Mouse (Mus musculus) embryonic facial prominence, embryonic 15.5 days (tissue): ENCODE measurements around the gene Slco1a4. TPM values are rescaled to one million over a fixed set of nuclear protein-coding genes. Genes with fewer than 3 reads are reported as not detected.

Experiments
- ATAC-seq: fragments of 200-750 bp; cut with Nextera tagmentation; 2 replicates; pipeline ENCODE4 v1.8.0; 2017; ENCODE audit warnings: low read depth, moderate TSS enrichment; ENCODE audit not compliant: insufficient number of reproducible peaks, low FRiP score, low TSS enrichment
- H3K27ac ChIP-seq: fragments of 300-500 bp; sonication (generic); replicated peaks from 2 replicates; pipeline ENCODE4 v1.5.1; 2015; ENCODE audit warnings: mild to moderate bottlenecking, inconsistent platforms
- H3K27me3 ChIP-seq: fragments of 300-500 bp; sonication (generic); 2 replicates; pipeline ENCODE4 v1.6.1; 2015; ENCODE audit warnings: inconsistent platforms
- H3K36me3 ChIP-seq: fragments of 300-500 bp; sonication (generic); 2 replicates; pipeline ENCODE4 v1.6.1; 2015; ENCODE audit warnings: mild to moderate bottlenecking, inconsistent platforms
- H3K4me1 ChIP-seq: fragments of 300-500 bp; sonication (generic); 2 replicates; pipeline ENCODE4 v1.6.1; 2015; ENCODE audit warnings: inconsistent platforms
- H3K4me2 ChIP-seq: fragments of 300-500 bp; sonication (generic); replicated peaks from 2 replicates; pipeline ENCODE4 v1.6.1; 2015; ENCODE audit warnings: mild to moderate bottlenecking, inconsistent platforms
- H3K4me3 ChIP-seq: fragments of 300-500 bp; sonication (generic); replicated peaks from 2 replicates; pipeline ENCODE4 v1.5.1; 2015; ENCODE audit warnings: mild to moderate bottlenecking, inconsistent platforms
- H3K9ac ChIP-seq: fragments of 300-500 bp; sonication (generic); 2 replicates; pipeline ENCODE4 v1.6.1; 2015; ENCODE audit warnings: inconsistent platforms
- H3K9me3 ChIP-seq: fragments of 300-500 bp; sonication (generic); replicated peaks from 2 replicates; pipeline ENCODE4 v1.6.1; 2016; ENCODE audit warnings: inconsistent platforms
- WGBS: fragments of 180-500 bp; shearing (Covaris S2); methylation state at CpG from one replicate; pipeline ENCODE4 v1.1.7; 2015; 5-methylcytosine and 5-hydroxymethylcytosine counted together
- polyA plus RNA-seq: library from polyadenylated mRNA; unstranded; fragments of >200 nt; fragmentation: Nextera tagmentation; extraction: Ambion mirVana; gene quantifications from 2 replicates; pipeline ENCODE4 v1.2.1, GENCODE M21; 2015

Gene Slco1a4
- polyA plus RNA-seq, 1 experiment from 2014 or later, result 0.23 TPM

DNA sequence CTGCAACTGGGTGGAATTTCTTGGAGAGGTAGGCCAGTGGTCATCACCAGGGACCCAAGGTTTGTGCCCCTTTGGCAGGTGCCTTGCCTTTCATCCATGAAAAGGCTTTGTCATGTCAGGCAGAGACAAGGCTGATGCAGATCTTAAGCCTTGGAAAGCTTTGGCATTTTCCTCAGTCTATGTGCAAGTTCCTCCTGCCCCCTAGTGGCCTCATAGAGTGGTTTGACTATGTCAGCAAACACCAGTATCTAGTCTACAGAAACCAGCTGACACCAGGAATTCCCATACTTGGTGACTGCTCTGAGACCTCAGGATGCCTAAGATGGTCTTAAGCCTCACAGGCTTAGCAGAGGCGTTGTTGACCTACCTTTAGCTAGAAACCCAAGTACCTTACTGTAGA lies 58.2 kb downstream of the Slco1a4 start:
- H3K9ac ChIP-seq, result no peak overlapping the region
- no peaks in the 10 kb centered on the region for H3K36me3 ChIP-seq
- WGBS, result 19% methylated on average over 1 of the region's 1 CpGs
- ATAC-seq, result no peak
- H3K27ac ChIP-seq, result no peak overlapping the region
- no peak overlapping the region for H3K4me2 ChIP-seq
- no peaks in the 10 kb centered on the region for H3K9me3 ChIP-seq
- no peaks in the 10 kb centered on the region for H3K4me1 ChIP-seq
- H3K27me3 ChIP-seq, result no peaks in the 10 kb centered on the region
- H3K4me3 ChIP-seq, result no peak overlapping the region

- Histone ChIP-seq H3K9me3 (no peaks in the 10 kb centered on the region), H3K4me1 (no peaks in the 10 kb centered on the region), H3K27ac (no peak overlapping the region), H3K9ac (no peak overlapping the region), H3K27me3 (no peaks in the 10 kb centered on the region), H3K4me2 (no peak overlapping the region), H3K36me3 (no peaks in the 10 kb centered on the region), H3K4me3 (no peak overlapping the region)
- ATAC-seq, result no peak
- WGBS, result 76% methylated on average over 2 of the region's 2 CpGs
Observed at GRCm38 (mm10) chr6:141774476-141774875, 81.5 kb downstream of the Slco1a4 start.

DNA sequence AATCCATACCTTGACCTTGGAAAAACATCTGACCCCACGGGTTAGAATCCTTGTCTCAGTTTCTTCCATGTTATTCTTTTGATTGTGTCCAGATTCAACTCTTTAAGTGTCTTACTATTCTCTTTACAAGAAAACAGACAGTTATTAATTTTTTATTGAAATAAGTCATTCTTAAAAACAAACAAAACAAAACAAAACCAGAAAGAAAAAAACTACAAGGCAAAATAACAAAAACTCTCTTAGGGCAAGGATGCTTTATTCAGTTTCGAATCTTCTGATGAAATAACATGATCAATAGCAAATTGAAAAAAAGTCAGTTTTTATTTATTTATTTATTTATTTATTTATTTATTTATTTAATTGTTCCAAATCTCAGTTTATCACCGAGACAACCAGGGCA lies 82.3 kb downstream of the Slco1a4 start, which contains the start of gene Gm5724:
Gm5724 (minus strand) TSS at position 101 of the 400 bp plus-strand sequence.
- no peak for ATAC-seq
- Histone ChIP-seq H3K27ac (no peak within 1 kb of the TSS), H3K27me3 (no peaks in the 10 kb centered on the region), H3K9ac (no peak within 1 kb of the TSS), H3K4me2 (no peak within 1 kb of the TSS), H3K4me1 (no peaks in the 10 kb centered on the region), H3K9me3 (no peaks in the 10 kb centered on the region), H3K36me3 (no peaks in the 10 kb centered on the region), H3K4me3 (no peak within 1 kb of the TSS)
- WGBS, result 80% methylated on average over 3 of the region's 3 CpGs

Other genes starting within 250 kb of the Slco1a4 start
- gene Slco1b2, start 226.7 kb downstream of the Slco1a4 start, polyA plus RNA-seq, result not detected in 2 replicates
- gene Gm5724, start 82.4 kb downstream of the Slco1a4 start, polyA plus RNA-seq, result 0.33 and 0.48 TPM in 2 replicates
- not detected in 2 replicates for gene Slco1a1, start 90.8 kb upstream of the Slco1a4 start, polyA plus RNA-seq
- 0.12 TPM in 1 of 2 replicates, not detected in the other for gene Gm6614, start 155.2 kb upstream of the Slco1a4 start, polyA plus RNA-seq